Mouse (Mus musculus): Measurements from ENCODE around the gene 4930402F06Rik. TPM values are rescaled to one million over a fixed set of nuclear protein-coding genes. Genes with fewer than 3 reads are reported as not detected.

4930402F06Rik gene
- polyA plus RNA-seq, 2 experiments from 2014 or later = not detected

DNA sequence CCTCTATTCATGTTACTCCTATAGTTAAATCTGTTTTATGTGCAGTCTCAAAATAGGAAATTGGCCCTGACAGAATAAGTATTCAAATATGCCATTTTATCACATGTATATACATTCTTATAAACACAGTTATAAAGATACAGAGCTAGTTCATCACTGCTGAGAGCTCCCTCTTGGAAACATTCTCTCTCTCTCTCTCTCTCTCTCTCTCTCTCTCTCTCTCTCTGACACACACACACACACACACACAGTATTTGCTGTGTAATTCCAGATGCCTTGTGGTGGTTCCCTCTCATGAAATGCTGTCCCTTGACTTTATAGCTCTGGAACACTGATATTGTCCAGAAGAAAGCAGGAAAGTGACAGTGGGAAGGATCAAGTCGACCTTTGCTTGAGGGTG is 58.9 kb downstream of the 4930402F06Rik start:
- ATAC-seq = no peak

DNA sequence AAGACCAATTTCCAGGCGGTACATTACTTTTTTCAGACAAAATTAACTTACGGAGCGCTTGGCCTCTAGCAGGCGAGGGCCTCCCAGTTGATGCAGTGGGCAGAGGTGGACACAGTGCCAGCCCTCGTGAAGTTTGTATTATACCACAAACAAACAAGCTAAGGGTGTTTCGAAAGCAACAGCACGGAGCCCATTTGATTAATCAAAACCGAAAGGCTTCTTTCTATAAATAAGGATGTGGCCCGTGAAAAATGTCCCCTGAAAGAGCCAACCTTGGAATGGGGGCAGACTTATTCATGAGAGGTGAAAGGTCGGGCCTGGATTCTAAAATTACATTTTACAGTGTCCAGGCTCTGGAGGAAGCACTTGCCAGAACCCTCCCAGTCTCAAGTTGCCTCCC is 59.6 kb downstream of the 4930402F06Rik start:
- no peak for ATAC-seq

GRCm38 (mm10) chr2:35336388-35337280 is 60.3 kb downstream of the 4930402F06Rik start, which contains the start of gene Stom:
TSS of gene Stom (minus strand) at chr2:35336976.
- peak; percentile 98 for ATAC-seq

DNA sequence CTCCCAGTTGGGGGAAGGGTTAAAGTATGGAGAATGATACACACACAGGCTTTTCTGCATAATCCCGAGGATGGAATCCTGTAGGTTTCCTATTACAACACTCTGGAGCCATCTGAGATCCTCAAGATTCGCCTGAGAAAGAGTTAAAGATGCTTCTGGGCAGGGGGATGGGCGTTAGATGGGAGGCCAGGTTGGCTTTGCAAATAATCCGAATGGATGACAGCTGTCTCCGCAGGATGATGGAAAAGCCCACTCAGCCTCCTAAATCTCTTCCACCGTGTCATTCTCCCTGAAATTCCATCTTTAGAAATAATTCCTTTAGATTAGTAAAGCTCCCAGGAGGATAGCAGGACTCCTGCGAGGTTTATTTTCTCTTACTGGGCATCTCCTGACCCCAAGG is 61.4 kb downstream of the 4930402F06Rik start:
- no peak for ATAC-seq

- no peak for ATAC-seq
Observed at GRCm38 (mm10) chr2:35333670-35334069, 63.3 kb downstream of the 4930402F06Rik start.

GRCm38 (mm10) chr2:35331205-35331604 is 65.8 kb downstream of the 4930402F06Rik start:
- ATAC-seq = no peak

- no peak for ATAC-seq
Observed at GRCm38 (mm10) chr2:35329061-35329460, 67.9 kb downstream of the 4930402F06Rik start.

DNA sequence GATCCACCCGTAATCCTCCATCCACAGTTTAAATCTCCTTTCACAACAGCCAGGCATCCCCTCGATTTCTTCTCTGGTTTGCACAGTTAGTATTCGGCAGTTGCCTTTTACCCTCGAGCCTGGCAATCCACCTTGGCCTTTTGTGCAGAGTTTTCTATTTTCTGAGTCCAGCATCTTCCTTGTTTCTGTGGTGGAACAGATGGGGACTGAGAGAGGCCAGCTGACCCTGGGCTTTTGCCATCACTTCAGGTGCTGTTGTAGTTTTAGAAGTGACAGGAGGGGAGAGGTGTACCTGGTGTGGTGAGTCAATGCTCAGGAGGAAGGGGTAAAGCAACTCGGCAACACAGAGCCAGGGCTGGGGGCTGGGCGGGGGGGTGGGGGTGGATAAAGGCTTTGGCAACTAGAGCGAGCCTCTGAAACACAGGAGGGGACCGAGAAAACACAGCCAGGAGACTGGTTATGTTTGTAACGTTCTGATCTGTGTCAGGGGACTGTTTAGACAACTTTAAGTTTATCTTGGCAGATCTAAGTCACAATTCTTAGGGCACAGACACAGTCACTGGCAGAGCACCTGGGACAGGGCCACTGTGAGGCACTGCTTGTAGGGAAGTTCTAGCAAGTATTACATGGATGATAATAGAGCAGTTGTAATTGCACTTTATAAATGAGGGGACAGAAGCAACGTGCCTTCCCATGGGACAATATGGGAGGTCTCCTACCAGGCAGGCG is 68.7 kb downstream of the 4930402F06Rik start:
- ATAC-seq = no peak

GRCm38 (mm10) chr2:35327583-35327982 is 69.4 kb downstream of the 4930402F06Rik start:
- ATAC-seq = no peak

DNA sequence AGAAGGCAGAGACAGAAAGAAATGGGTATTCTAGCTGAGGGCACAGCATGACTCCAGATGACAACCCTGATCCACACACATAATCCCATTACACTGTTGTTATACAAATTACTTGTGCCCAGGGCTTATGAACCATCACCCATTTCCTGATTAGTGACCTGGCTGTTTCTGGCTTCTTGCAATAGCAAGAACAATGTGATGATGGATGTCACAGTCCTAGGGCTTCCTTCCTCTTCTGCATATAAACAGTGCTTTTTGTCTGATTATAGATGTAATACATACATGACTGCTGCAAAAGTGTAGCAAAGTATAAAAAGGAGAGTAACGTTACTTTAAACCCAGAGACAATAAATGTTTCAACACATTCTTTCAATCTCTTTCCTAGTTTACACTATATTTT is 70.0 kb downstream of the 4930402F06Rik start:
- no peak for ATAC-seq

DNA sequence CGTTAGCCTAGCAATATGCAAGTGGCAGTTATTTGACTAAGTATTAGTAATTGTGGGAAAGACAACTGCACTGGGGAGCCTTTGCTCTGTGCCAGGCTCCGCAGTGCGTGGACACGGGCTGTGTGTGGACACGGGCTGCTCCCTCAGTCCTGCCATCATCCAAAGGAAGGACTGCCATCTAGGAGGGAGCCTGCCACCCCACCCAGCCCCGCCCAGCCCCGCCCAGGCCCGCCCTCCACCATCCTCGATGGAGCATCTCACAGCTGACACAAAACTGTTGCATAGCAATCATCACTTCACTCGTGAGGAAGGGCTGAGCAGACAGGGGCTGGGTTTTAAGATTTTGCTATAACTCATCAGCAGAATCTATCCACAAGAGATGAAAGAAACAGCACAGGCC is 71.0 kb downstream of the 4930402F06Rik start:
- no peak for ATAC-seq

Other genes with a start within 250 kb of the 4930402F06Rik start
- gene Rab14, start 196.1 kb downstream of the 4930402F06Rik start, polyA plus RNA-seq (2017; shearing (Covaris generic)) = 100 to 1,000 TPM in 1 of 2 experiments, 10 to 100 TPM in 1; 86.1 to 124 TPM
- gene Gsn, start 140.8 kb downstream of the 4930402F06Rik start, polyA plus RNA-seq (2017; shearing (Covaris generic)) = 10 to 100 TPM; 27.3 to 33.1 TPM
- gene Stom, start 60.2 kb downstream of the 4930402F06Rik start, polyA plus RNA-seq (2017; shearing (Covaris generic)) = 1 to 10 TPM; 2.6 to 3.6 TPM
- not detected for gene 4930568D16Rik, start 29.4 kb downstream of the 4930402F06Rik start, polyA plus RNA-seq (2017; shearing (Covaris generic))
- 10 to 100 TPM; 19.3 to 28.4 TPM for gene Ggta1, start 66.1 kb upstream of the 4930402F06Rik start, polyA plus RNA-seq (2017; shearing (Covaris generic))
- gene Dab2ip, start 161.1 kb upstream of the 4930402F06Rik start, polyA plus RNA-seq (2017; shearing (Covaris generic)) = under 1 TPM; 0.30 to 0.53 TPM